Mouse (Mus musculus) lung, postnatal 10 days (tissue): Measurements from ENCODE around the gene Calcrl.
A peak's percentile ranks its signal among the peaks of the same experiment; 100 is the strongest.
"Not testable (repeated sequence)": the region's sequence is repeated elsewhere in the genome, so short reads cannot be mapped to it uniquely, and the experiment has no call there.

Source experiments
- DNase-seq: peaks from one replicate; pipeline ENCODE4 v3.0.0; 2021

The Calcrl gene

GRCm38 (mm10) chr2:84388537-84388936, 36.7 kb downstream of the Calcrl start:
- DNase-seq, result not testable (repeated sequence)

DNA sequence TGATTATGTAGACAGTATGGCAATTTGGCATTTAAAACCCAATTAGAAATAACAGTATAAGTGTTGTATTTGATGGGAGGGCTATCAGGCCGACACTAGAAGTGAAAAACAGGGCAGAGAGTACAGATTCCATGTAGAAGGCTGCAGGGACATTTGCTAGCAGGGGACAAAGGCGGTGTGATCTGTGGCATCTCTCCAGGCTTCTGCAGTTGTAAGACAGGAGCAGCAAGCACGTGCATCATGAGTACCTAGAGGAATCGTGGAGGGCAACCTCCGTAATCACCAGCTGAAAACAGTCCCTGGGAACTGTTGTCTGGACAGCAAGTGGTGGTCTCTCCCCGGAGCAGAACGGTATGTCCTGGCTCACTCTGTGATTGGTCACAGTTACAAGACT, 37.2 kb downstream of the Calcrl start:
- peak; percentile 21 for DNase-seq

- DNase-seq, result no peak
Measured at GRCm38 (mm10) chr2:84387394-84388022, 37.7 kb downstream of the Calcrl start.

- DNase-seq, result no peak
Measured at GRCm38 (mm10) chr2:84386563-84387393, 38.4 kb downstream of the Calcrl start.

DNA sequence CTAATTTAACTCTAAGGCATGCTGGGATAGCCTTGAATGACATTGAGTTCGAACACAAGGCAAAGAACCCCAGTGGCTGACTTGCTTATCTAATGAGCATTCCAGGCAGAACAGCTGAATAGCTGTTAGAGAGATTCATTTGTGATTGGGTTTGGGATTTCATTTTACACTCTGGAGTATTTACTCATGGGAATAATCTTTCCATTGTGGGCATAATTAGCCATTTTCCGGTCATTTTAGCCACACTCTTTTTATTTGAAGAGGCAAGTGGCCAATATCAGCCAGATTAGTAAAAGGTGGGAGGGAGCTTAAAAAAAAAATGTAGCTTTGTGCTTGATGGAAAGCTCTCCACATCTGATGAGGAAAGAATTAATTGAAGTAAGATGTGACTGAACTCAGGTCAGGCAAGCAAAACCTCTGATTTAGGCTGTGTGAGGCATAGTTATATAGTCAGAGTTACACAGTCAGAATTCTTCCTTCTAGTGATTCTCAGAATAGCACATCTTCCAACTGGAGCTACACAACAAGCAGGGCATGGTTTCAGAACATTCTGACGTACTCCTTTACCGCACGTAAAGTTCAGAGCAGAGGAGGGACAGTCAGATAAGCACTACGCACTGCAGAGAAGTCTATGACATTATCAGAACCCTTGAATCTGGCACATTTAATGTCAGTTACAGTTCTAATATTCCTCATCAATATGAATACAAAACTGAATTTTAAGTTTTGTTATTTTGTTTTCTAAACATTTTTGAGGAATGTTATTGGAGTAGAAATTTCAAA, 40.1 kb downstream of the Calcrl start:
- DNase-seq, result no peak

DNA sequence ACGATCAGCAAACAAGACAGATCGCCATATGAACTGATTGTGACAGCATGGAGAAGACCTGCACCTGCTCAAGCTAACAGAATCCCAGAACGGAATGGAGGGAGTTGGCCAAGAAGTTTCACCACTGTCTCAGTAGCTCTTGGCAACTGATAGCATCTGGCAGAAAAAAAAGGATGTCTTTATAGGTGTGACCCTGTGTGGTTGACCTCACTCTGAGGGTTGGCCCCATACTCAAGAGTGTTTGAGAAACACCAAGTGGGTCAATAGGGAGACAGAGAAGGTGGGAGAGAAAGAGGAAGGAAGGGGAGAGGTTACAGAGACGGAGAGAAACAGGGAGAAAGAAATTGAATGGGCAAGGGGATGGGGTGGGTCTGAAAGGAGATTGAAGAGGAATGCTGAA, 41.4 kb downstream of the Calcrl start:
- DNase-seq, result no peak

- DNase-seq, result no peak
Measured at GRCm38 (mm10) chr2:84382556-84382955, 42.7 kb downstream of the Calcrl start.

- DNase-seq, result no peak
Measured at GRCm38 (mm10) chr2:84381997-84382396, 43.2 kb downstream of the Calcrl start.

DNA sequence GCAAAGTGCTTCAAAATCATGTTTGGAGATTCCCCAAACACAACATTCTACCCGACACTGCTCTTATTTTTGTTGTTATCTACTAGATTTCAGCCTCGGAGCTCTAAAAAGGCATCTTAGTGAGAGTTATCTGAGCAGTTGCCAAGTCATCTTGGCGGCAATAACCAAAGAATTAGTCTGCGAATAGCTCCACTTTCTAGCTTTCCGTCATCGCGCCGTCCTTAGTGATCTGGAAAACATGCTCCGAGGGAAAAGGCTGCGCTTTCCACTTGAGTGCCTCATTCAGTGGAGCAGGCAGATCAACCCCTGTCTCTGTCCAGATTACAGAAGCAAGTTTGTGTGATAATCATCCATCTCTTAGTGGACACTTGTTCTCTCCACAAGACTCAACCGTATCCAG, 44.4 kb downstream of the Calcrl start:
- peak; percentile 31 for DNase-seq

DNA sequence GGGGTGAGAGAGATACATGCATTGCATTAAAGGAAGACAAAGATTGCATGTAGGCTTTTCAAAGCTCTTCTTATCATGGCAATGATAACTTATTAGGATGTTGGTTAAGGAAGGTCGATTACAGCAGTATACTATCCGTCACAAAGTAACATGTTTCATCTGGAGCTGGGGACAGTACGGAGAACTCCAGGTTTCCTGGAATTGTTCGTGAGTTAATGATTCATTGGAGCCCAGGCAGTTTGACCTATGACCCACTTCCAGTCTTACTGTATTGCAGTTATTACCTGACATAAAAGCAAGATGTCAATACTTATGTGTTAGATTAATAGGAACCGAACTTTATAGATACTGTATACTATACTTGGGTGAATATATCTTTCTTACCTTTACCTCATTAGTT, 46.5 kb downstream of the Calcrl start:
- DNase-seq, result no peak

GRCm38 (mm10) chr2:84369256-84369655, 56.0 kb downstream of the Calcrl start:
- no peak for DNase-seq

- DNase-seq, result no peak
Measured at GRCm38 (mm10) chr2:84366742-84367141, 58.5 kb downstream of the Calcrl start.

- no peak for DNase-seq
Measured at GRCm38 (mm10) chr2:84365266-84365665, 59.9 kb downstream of the Calcrl start.

DNA sequence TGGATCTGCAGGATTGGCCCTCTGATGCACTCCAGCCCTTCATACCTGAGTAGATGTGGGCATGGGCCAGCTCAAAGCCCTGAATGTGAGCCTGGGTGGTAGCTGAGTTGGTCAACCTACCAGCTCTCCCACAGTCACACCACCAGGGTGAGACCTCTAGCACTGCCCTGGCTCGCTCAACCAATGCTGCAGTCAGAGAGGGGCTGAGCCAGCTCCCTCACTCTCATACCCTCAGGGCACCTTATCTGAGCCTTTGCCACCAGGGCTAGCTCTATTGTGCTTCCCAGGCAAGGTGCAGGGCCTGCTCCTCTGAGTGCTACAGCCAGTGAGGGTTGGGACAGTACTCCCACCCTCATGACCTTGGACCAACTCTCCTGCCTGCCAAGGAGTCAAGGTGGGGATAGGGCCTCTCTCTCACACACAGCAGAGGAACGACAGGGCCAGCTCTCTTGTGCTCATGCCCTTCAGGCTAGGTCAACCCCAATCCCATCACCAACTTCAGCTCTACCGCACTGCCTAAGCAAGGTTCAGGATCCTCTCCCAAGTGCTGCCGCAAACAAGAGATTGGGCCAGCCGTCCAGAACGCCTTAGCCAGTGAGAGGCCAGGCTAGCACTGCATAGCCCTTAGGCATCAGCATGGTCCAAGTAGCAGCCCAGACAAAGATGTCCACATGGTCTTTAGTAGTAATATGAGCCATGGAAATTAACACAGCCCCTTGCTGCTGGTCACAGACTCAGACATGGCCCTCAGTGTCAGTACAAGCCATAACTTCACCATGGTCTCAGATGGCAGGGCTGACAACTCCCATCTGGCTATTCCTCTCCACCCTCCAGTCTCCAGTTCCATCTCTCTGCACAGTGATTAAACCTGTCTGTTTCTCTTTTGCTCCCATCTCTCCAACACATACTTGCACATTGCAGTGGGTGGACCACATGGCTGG, 62.2 kb downstream of the Calcrl start:
- no peak for DNase-seq

DNA sequence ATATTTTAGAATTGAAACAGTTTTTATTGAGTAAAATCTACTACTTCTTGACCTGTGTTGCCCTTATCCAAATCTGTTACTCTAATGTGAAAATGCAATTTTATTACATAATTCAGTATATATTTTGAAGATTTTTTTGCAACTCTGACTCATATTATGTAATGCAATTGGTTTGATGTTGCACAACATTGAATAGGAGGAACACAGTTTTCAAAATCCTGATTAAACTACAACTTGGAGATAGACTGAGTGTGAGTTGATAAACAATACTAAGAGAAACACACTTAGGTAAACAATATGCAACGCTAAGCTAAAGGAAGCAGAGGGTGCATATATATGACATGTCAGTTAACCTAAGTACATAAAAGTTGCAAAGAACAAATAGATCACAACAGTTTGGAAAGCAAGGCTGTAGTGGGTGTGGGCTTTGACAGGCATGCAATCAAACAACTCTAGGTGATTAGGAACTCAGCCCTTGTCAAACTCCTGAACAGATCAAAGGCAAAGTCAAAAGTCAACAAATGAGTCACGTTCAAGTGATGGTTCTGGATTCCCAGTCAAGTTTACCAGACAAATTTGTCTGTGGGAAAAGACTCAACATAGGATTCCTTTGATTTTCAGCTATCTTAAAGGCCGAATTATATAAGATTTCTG, 66.4 kb downstream of the Calcrl start:
- DNase-seq, result no peak

DNA sequence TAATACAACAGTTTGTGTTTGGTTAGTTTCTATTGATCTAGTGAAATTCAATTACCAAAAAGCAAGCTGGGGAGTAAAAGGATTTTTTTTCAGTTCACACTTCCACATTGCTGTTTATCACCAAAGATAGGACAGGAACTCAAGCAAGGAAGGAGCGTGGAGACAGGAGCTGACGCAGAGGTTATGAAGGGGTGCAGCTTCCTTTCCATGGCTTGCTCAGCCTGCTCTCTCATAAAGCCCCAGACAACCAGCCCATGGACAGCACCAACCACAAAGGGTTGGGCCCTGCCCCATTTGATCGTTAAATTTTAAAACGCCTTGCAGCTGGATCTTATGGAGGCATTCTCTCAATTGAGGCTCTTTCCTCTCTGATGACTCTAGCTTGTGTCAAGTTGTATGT, 69.9 kb downstream of the Calcrl start:
- DNase-seq, result no peak

GRCm38 (mm10) chr2:84347376-84347775, 77.8 kb downstream of the Calcrl start:
- DNase-seq, result no peak

GRCm38 (mm10) chr2:84343756-84344155, 81.5 kb downstream of the Calcrl start:
- DNase-seq, result no peak

DNA sequence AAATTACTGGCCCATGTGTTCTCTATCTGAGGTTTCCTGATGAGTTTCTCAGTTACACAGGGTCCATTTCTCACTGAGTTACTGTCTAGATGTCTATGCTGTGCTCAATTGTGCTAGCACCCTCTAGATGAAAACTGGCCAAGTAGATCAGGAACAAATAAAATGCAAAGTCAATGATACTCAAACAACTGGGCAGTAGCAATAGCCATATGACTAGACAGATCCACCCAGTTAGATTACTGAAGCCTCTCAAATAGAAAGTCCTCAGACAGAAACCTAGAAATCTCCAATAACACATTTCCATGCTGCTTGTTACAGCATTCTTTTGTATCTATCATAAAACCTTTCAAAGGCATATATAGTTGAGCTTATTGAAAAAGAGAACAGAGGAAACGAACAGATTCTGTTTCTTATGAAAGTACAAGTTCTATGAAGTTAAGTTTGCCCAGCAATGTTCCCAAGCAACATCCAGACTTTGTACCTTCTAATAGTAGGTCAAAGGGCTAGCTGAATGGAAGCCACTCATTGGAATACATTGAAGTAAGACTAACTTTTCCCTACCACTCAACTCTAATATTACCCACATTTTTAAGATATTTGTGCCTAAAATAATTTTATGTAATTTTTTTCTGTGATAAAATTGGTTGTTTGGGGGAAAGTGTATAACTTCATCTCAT, 87.3 kb downstream of the Calcrl start:
- DNase-seq, result no peak

DNA sequence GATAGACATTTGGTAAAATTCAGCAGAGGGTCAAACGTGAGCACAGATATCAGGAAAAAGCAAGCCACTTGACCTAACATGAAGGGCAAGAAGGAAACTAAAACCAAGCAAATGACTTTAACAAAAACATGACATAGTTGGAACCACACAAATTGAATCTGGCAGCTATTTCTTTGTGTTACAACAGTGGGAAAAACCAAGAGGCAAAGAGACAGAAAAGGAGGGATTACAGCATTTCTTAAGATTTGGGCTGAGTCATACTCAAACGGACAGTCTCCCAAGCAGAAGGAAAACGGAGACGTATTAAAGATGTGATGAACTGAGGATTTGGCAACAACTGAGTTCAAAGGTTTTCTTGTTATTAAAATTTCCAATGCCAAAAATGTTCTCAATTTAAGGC, 88.9 kb downstream of the Calcrl start:
- no peak for DNase-seq

GRCm38 (mm10) chr2:84316185-84316805, 108.9 kb downstream of the Calcrl start:
- DNase-seq, result peak; percentile 16
